In the genomic region with DNA sequence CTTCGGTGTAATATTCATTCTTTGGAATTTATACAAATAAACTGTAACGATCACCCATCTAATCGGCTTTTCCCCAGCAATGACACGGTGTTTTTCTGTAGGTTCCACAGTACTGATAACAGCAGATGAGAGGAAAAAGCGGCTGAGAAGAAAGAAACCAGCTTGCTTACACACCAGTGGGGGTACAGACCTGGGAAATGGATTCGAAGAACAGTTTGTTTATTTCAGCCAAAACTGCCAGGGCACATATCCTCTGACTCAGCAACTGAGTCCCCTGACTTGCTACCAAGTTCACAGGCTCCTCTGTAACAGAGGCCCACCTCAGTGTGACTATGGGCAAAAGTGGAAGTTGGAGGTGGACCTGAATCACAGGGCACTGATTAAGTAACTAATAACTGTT, we compare ENCODE assay signal across 20 mouse cellular contexts. TPM values are rescaled to one million over a fixed set of nuclear protein-coding genes. Genes with fewer than 3 reads are reported as not detected.
A peak's percentile ranks its signal among the peaks of the same experiment; 100 is the strongest.
DNase-seq lines count a peak whose midpoint lies in the region; ATAC-seq and TF ChIP-seq lines count a peak whose summit lies in the region.
"Had no signal": no experiment of that assay in that cellular context is flagged by ENCODE, and none has a peak within 500 bp of the region (broad histone marks: within the 10 kb centered on the region; RNA-seq: fewer than 3 reads in every experiment).

No protein-coding gene starts in this region.

- intact Hi-C loops in left cerebral cortex, postnatal 36 days (cut with DNase I), result no loop called here

- H3K9ac ChIP-seq in liver, embryonic 13.5 days, result no peak overlapping the region
- no peak overlapping the region for H3K9ac ChIP-seq in liver, embryonic 14.5 days (replicated peaks)
- H3K9ac ChIP-seq: embryonic facial prominence, embryonic 13.5 days; forebrain, embryonic 12.5 days; hindbrain, embryonic 13.5 days had no signal

- no peak overlapping the region for H3K4me3 ChIP-seq in heart, embryonic 10.5 days
- H3K4me3 ChIP-seq in liver, embryonic 13.5 days (replicated peaks), result no peak overlapping the region
- no peak overlapping the region for H3K4me3 ChIP-seq in liver, embryonic 14.5 days (ENCODE audit: insufficient read depth in 1 of 2, low read depth in 2 of 2, low read length in 2 of 2)
- H3K4me3 ChIP-seq in thymus, adult 2 months (ENCODE audit: control insufficient read depth, insufficient read depth, low read length), result no peak overlapping the region
- H3K4me3 ChIP-seq: embryonic facial prominence, embryonic 13.5 days; forebrain, embryonic 12.5 days; hindbrain, embryonic 13.5 days had no signal

- no peak overlapping the region for H3K27ac ChIP-seq in heart, embryonic 10.5 days
- H3K27ac ChIP-seq in liver, embryonic 13.5 days, result no peak overlapping the region
- no peak overlapping the region for H3K27ac ChIP-seq in liver, embryonic 14.5 days
- no peak overlapping the region for H3K27ac ChIP-seq in thymus, adult 2 months (ENCODE audit: control insufficient read depth, insufficient read depth, low read length)
- H3K27ac ChIP-seq: embryonic facial prominence, embryonic 13.5 days; forebrain, embryonic 12.5 days; hindbrain, embryonic 13.5 days had no signal

- no peak for TF ChIP-seq POLR2A in thymus, adult 2 months (IDR thresholded peaks at IDR 0.05; ENCODE audit: control insufficient read depth, extremely low read depth, insufficient read depth, low read length, poor library complexity)

- peaks cover 13% of the 10 kb centered on the region for H3K36me3 ChIP-seq in heart, embryonic 10.5 days
- H3K36me3 ChIP-seq in liver, embryonic 13.5 days, result no peaks in the 10 kb centered on the region
- no peaks in the 10 kb centered on the region for H3K36me3 ChIP-seq in liver, embryonic 14.5 days (replicated peaks; ENCODE audit: control insufficient read depth, insufficient read depth, low read depth)
- H3K36me3 ChIP-seq in thymus, adult 2 months (ENCODE audit: control insufficient read depth, insufficient read depth, low read length), result no peaks in the 10 kb centered on the region

- ATAC-seq in liver, embryonic 13.5 days (ENCODE audit: low read depth), result peak; percentile 53
- no peak for ATAC-seq in liver, embryonic 14.5 days (ENCODE audit: insufficient read depth)
- peak; percentile 79 for ATAC-seq in megakaryocyte-erythroid progenitor cell, adult 5-6 weeks (replicated peaks; ENCODE audit: low FRiP score, low TSS enrichment, poor library complexity, severe bottlenecking)
- ATAC-seq: forebrain, embryonic 16.5 days had no signal

- TF ChIP-seq EP300 in liver, embryonic 14.5 days (IDR thresholded peaks at IDR 0.05; ENCODE audit: low read depth), result peak; percentile 58; the same call in 1 of the 2 replicates

- H3K27me3 ChIP-seq in heart, embryonic 10.5 days (ENCODE audit: insufficient read depth, poor library complexity, severe bottlenecking), result no peaks in the 10 kb centered on the region
- no peaks in the 10 kb centered on the region for H3K27me3 ChIP-seq in liver, embryonic 13.5 days
- H3K27me3 ChIP-seq in liver, embryonic 14.5 days (ENCODE audit: control insufficient read depth, insufficient read depth, low read length), result no peaks in the 10 kb centered on the region
- no peaks in the 10 kb centered on the region for H3K27me3 ChIP-seq in thymus, adult 2 months (ENCODE audit: control insufficient read depth, insufficient read depth, low read length)
- H3K27me3 ChIP-seq: embryonic facial prominence, embryonic 13.5 days; forebrain, embryonic 12.5 days; hindbrain, embryonic 13.5 days had no signal

- no peaks in the 10 kb centered on the region for H3K4me1 ChIP-seq in heart, embryonic 10.5 days
- peaks cover 36% of the 10 kb centered on the region for H3K4me1 ChIP-seq in liver, embryonic 13.5 days (replicated peaks)
- peaks cover 3 to 25% of the 10 kb centered on the region in 2 experiments; a peak in 3 of 4 replicates for H3K4me1 ChIP-seq in liver, embryonic 14.5 days (replicated peaks; ENCODE audit: control insufficient read depth in 2 of 2, insufficient read depth in 2 of 2, low read length in 1 of 2)
- H3K4me1 ChIP-seq in thymus, adult 2 months (replicated peaks; ENCODE audit: control insufficient read depth, insufficient read depth, low read length), result no peaks in the 10 kb centered on the region
- H3K4me1 ChIP-seq: forebrain, embryonic 12.5 days had no signal

- WGBS in heart, embryonic 10.5 days, result 74% methylated on average over 6 of the region's 6 CpGs
- 22% methylated on average over 6 of the region's 6 CpGs for WGBS in liver, embryonic 13.5 days (ENCODE audit: insufficient replicate concordance)
- 17% methylated on average over 6 of the region's 6 CpGs for WGBS in liver, embryonic 14.5 days (ENCODE audit: insufficient replicate concordance)
- WGBS in thymus, adult 2 months, result 72% methylated on average over 6 of the region's 6 CpGs

- no peaks in the 10 kb centered on the region for H3K9me3 ChIP-seq in heart, embryonic 10.5 days
- H3K9me3 ChIP-seq in liver, embryonic 13.5 days (replicated peaks), result no peaks in the 10 kb centered on the region
- no peaks in the 10 kb centered on the region for H3K9me3 ChIP-seq in liver, embryonic 14.5 days (ENCODE audit: control insufficient read depth, low read length)
- H3K9me3 ChIP-seq: embryonic facial prominence, embryonic 13.5 days; forebrain, embryonic 12.5 days; hindbrain, embryonic 13.5 days had no signal

- no peak for TF ChIP-seq CTCF in liver, embryonic 14.5 days (IDR thresholded peaks at IDR 0.05; ENCODE audit: low read depth)
- no peak for TF ChIP-seq CTCF in thymus, adult 2 months (IDR thresholded peaks at IDR 0.05; ENCODE audit: borderline replicate concordance, control insufficient read depth, extremely low read depth, insufficient read depth, low read length, poor library complexity)

- H3K4me2 ChIP-seq in liver, embryonic 13.5 days, result peak overlapping the region; percentile 23
- no peak overlapping the region for H3K4me2 ChIP-seq in liver, embryonic 14.5 days (ENCODE audit: low read depth)
- H3K4me2 ChIP-seq: embryonic facial prominence, embryonic 13.5 days; forebrain, embryonic 12.5 days; hindbrain, embryonic 13.5 days had no signal

- DNase-seq in heart, adult 11 months, result peak; percentile 53
- no peak for DNase-seq in heart, embryonic 10.5 days (ENCODE audit: low spot score)
- DNase-seq in liver, embryonic 13.5 days, result no peak
- DNase-seq in liver, result no peak
- peak in 1 of 3 experiments; percentile 4 for DNase-seq in liver, embryonic 14.5 days (ENCODE audit: low read depth in 3 of 3, low spot score in 3 of 3)
- no peak for DNase-seq in thymus, adult 2 months
- DNase-seq in left cerebral cortex, postnatal 36 days (ENCODE audit: low spot score in 2 of 2), result no peak
- DNase-seq: adrenal gland, adult 2 months; adrenal gland, postnatal 36 days; cerebellum, adult 11 months; cerebellum, adult 9-10 months; cerebellum, postnatal 25 days; gastrocnemius, postnatal 25 days; heart, postnatal 10 days; heart, postnatal 4 days had no signal

RNA-seq across cellular contexts. Expression of gene Msmo1, which starts 48.4 kb away (rescaled TPM):
- 105 and 111 TPM in 2 replicates for polyA plus RNA-seq in heart, embryonic 10.5 days (2016; fragmentation: Nextera tagmentation; extraction: Ambion mirVana)
- polyA plus RNA-seq in liver, embryonic 13.5 days (2015; fragmentation: Nextera tagmentation; extraction: Ambion mirVana), result 114 and 138 TPM in 2 replicates
- polyA plus RNA-seq in liver, embryonic 14.5 days (2012; rRNA removed), result 51.4 and 57.1 TPM in 2 replicates
- polyA plus RNA-seq in liver, embryonic 14.5 days (2014; fragmentation: Nextera tagmentation; extraction: Ambion mirVana), result 119 and 131 TPM in 2 replicates
- 11.6 and 16.3 TPM in 2 replicates for total RNA-seq in megakaryocyte-erythroid progenitor cell, adult 5-6 weeks (2014; fragmentation: Nextera tagmentation)
- 48.3 and 69.4 TPM in 2 replicates for total RNA-seq in megakaryocyte-erythroid progenitor cell, adult 5-6 weeks (2017)
- polyA plus RNA-seq in thymus, adult 2 months (2012; rRNA removed), result 7.2 and 9.7 TPM in 2 replicates
- 10 to 100 TPM; 87.9 to 94.2 TPM for total RNA-seq in left cerebral cortex, postnatal 36 days (2021)
